8 mouse cellular contexts compared by ENCODE assay signal in genomic region chr9:40390396-40390760, GRCm38 (mm10).
"Had no signal": no experiment of that assay in that cellular context is flagged by ENCODE, and none has a peak within 500 bp of the region (broad histone marks: within the 10 kb centered on the region; RNA-seq: fewer than 3 reads in every experiment).

No protein-coding gene starts in this region.

- H3K27ac ChIP-seq: limb, embryonic 10.5 days; liver, embryonic 12.5 days; midbrain, embryonic 15.5 days had no signal

- DNase-seq: right cerebral cortex, postnatal 4 days; spleen, adult 18-20 months; thymus, adult 18-20 months; thymus, postnatal 14 days had no signal

- H3K9ac ChIP-seq: liver, embryonic 12.5 days; lung, embryonic 14.5 days; midbrain, embryonic 15.5 days had no signal

- H3K27me3 ChIP-seq: liver, embryonic 12.5 days; midbrain, embryonic 15.5 days had no signal

- H3K9me3 ChIP-seq: limb, embryonic 10.5 days; liver, embryonic 12.5 days; midbrain, embryonic 15.5 days had no signal

- H3K36me3 ChIP-seq: limb, embryonic 10.5 days; liver, embryonic 12.5 days; midbrain, embryonic 15.5 days had no signal

- ATAC-seq: liver, embryonic 12.5 days had no signal

- H3K4me3 ChIP-seq: limb, embryonic 10.5 days; liver, embryonic 12.5 days; midbrain, embryonic 15.5 days had no signal

- H3K4me2 ChIP-seq: lung, embryonic 14.5 days had no signal
